Mouse (Mus musculus): ENCODE results near the gene Timm50.

Gene Timm50

DNA sequence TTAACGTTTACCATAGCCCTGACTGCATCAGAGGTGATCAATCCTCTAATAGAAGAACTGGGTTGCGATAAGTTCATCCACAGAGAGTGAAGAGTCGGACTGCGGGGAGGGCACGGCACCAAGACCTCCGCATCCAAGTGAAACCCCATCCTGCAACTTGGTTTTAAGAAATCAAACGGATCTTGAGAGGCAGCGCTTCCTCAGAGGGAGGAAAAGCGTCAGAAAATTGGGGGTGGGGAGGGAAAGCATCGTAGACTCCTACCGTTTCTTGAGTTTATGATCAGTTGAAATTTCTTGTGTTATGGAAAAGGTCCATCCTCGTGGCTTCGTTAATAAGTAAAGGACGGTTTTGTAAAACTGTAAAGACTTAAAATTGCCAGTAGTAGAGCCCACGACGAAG lies 43.3 kb downstream of the Timm50 start:
- no peak for DNase-seq (ENCODE audit: low spot score in 2 of 2)

DNA sequence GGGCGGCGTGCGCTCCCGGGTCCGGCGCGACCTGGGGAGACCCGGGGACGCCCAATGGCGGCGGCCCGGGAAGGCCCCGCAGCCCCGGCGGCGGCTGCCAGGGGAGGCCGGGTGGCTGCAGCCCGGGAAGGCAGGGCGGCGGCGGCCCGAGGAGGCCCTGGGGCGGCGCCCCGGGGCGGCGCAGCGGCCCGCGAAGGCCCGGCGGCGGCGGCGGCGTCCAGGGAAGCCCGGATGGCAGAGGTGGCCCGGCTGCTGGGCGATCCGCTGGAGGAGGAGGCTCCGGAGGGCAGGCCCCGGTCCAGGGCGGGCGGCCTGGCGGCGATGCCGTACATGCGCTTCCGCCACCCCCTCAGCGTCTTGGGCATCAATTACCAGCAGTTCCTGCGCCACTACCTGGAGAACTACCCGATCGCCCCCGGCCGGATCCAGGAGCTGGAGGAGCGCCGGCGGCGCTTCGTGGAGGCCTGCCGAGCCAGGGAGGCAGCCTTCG lies 43.8 kb downstream of the Timm50 start:
- DNase-seq (ENCODE audit: low spot score in 2 of 2): peak in 1 of 2 experiments; percentile 26

DNA sequence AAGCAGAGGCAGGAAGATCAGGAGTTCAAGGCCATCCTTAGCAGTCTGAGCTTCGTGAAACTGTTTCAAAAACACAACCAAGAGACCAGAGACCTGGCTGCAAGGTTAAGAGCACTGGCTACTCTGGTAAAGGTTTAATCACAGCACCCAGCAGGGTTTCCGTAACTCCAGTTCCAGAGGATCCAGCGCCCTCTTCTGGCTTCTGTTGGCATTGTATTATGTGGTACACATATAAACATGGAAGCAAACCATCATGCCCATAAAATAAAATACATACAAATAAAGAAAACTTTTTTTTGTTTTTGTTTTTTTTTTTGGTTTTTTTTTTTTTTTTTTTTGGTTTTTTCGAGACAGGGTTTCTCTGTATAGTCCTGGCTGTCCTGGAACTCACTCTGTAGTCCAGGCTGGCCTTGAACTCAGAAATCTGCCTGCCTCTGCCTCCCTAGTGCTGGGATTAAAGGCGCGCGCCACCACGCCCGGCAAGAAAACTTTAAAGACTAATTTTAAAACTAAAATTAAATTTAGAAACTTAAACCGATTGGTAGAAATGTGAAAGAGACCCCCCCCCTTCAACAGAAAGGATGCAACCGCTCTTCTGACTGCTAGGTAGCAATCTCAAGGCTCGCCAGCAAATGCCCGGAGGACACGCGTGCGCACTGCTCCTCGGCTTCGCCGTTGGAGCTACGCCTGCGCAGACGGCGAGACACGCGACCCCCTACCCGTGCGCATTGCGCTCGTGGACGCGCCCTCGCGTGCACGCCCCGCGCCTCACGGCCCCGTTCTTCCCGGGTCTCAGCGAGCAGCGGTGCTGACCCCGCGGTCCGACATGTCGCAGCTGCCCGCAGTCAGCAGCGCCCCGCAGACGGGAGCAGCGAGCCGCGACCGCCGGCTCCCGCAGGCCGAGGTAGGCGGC lies 44.5 kb downstream of the Timm50 start, which contains the start of gene Eid2:
Eid2 (plus strand) TSS at position 753 of the 913 bp plus-strand sequence.
- peak; percentile 76 to 86 for DNase-seq (ENCODE audit: low spot score in 2 of 2)

DNA sequence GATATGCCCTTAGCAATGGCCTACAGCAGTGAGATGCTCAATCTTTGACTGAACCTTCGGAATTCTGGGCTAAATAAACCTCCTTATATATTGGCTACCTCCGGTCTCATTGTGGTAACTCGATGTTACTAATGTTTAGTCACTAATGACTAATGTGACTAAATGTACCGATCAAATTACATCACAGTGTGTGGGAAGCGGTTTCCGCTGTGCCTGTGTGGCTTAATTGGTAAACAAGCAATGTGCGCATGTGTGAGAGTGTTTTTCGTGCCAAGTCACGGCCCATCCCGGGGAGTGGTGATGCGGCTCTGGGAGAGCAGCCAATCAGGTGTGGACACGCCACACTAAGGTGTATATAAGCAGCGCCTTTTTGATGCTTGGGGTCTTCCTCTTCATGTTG lies 46.5 kb downstream of the Timm50 start:
- no peak for DNase-seq (ENCODE audit: low spot score in 2 of 2)

DNA sequence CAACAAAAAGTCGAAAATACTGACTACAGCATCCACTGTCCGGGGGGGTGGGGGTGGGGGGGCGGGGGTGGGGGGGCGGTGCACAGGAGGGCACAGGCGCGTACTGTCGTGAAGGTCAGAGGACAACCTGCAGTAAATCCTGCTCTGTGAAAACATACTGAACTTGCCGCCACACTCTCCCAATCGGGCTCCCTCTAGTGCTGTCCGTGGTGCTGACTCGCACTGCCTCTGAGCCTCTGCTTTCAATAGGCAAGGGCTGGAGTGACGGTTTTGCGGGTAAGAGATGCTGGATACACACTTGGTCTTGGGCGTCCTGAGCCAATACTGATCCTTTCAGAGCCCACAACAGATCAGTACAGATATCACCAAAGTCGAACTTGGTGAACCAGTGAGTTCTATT lies 48.1 kb downstream of the Timm50 start:
- no peak for DNase-seq (ENCODE audit: low spot score in 2 of 2)

DNA sequence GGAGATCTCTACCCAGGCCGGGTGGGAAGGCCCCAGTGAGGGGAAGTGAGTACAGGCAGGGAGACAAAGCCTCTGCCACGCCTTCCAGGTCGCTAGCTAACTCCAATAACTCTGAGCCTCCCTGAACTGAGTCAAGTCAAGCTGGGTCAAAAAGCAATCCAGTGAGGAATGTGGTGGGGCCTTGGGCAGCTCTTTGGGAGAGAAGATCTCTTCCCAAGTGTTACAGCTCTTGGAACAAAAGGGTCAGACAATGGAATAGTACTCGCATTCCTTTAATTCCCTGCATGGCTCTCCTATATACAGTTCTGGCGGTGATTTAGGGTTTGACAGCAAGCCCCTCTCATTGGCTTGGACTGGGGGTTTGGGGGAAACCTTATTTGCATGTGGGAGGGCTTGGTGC lies 49.0 kb downstream of the Timm50 start:
- DNase-seq (ENCODE audit: low spot score in 2 of 2): no peak

Data from frontal cortex, postnatal 25 days (tissue).